Mouse (Mus musculus): ENCODE measurements at regions not wholly inside any gene's neighbourhood (a gene's known extent, or its start where the extent isn't known, plus 50 kb on each side); places are given as distances from the start of the nearest gene placed in this dataset.
"Not testable (repeated sequence)": the region's sequence is repeated elsewhere in the genome, so short reads cannot be mapped to it uniquely, and the experiment has no call there.

- H3K9ac ChIP-seq (ENCODE audit: low read depth, low read length) = no peak overlapping the region
- WGBS = 24% methylated on average over 3 of the region's 3 CpGs
- H3K9me3 ChIP-seq (ENCODE audit: control insufficient read depth, low read length) = no peaks in the 10 kb centered on the region
- no peak overlapping the region for H3K4me2 ChIP-seq (ENCODE audit: low read depth, low read length)
- no peaks in the 10 kb centered on the region for H3K27me3 ChIP-seq (replicated peaks; ENCODE audit: control insufficient read depth, insufficient read depth, low read length)
- no peaks in the 10 kb centered on the region for H3K36me3 ChIP-seq (ENCODE audit: control insufficient read depth, insufficient read depth, low read length)
- H3K4me1 ChIP-seq (ENCODE audit: control insufficient read depth, insufficient read depth, low read length) = no peaks in the 10 kb centered on the region
- H3K4me3 ChIP-seq (ENCODE audit: low read depth, low read length) = no peak overlapping the region
- DNase-seq (ENCODE audit: low spot score) (peak; percentile 16), ATAC-seq (ENCODE audit: low read depth) (peak; percentile 53; the same call in 1 of the 2 replicates)
- no peak overlapping the region for H3K27ac ChIP-seq (replicated peaks; ENCODE audit: low read depth, low read length)
Observed at GRCm38 (mm10) chr10:7323258-7323657, 111.2 kb upstream of the Cnksr3 start.

- Histone ChIP-seq H3K9me3 (ENCODE audit: control insufficient read depth, low read length) (no peaks in the 10 kb centered on the region), H3K36me3 (ENCODE audit: control insufficient read depth, insufficient read depth, low read length) (no peaks in the 10 kb centered on the region), H3K27me3 (replicated peaks; ENCODE audit: control insufficient read depth, insufficient read depth, low read length) (no peaks in the 10 kb centered on the region), H3K4me2 (ENCODE audit: low read depth, low read length) (no peak overlapping the region), H3K27ac (replicated peaks; ENCODE audit: low read depth, low read length) (no peak overlapping the region), H3K4me1 (ENCODE audit: control insufficient read depth, insufficient read depth, low read length) (no peaks in the 10 kb centered on the region), H3K9ac (ENCODE audit: low read depth, low read length) (no peak overlapping the region), H3K4me3 (ENCODE audit: low read depth, low read length) (no peak overlapping the region)
- ATAC-seq (ENCODE audit: low read depth) (no peak), DNase-seq (ENCODE audit: low spot score) (no peak)
- 88% methylated on average over 3 of the region's 3 CpGs for WGBS
Observed at GRCm38 (mm10) chr10:7309927-7310326, 97.9 kb upstream of the Cnksr3 start.

DNA sequence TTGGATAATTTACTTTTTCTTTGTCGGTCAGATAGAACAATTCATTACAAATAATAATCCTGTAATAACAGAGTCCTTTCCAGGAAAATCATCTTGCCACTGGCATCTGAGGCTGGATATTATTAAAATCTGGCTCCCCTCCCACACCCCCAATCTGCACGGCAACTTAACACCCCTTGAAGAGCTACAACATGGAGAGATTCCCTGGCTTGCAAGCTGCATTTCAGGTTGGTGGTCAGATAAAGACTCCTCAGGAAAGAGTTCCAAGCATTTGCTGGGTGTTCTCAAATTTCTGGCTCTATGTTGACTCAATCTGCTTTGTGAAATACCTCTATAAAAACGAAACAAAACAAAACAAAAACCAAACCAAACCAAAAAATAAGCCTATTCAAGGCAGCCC, 93.8 kb upstream of the Cnksr3 start:
- not testable (repeated sequence) for H3K9ac ChIP-seq (ENCODE audit: low read depth, low read length); H3K27me3 ChIP-seq (replicated peaks; ENCODE audit: control insufficient read depth, insufficient read depth, low read length); H3K9me3 ChIP-seq (ENCODE audit: control insufficient read depth, low read length); H3K4me2 ChIP-seq (ENCODE audit: low read depth, low read length); H3K27ac ChIP-seq (replicated peaks; ENCODE audit: low read depth, low read length); H3K36me3 ChIP-seq (ENCODE audit: control insufficient read depth, insufficient read depth, low read length); H3K4me1 ChIP-seq (ENCODE audit: control insufficient read depth, insufficient read depth, low read length); H3K4me3 ChIP-seq (ENCODE audit: low read depth, low read length)
- WGBS = 37% methylated on average over 3 of the region's 3 CpGs
- DNase-seq (ENCODE audit: low spot score) (peak; percentile 68), ATAC-seq (ENCODE audit: low read depth) (peak; percentile 55; the same call in 1 of the 2 replicates)

GRCm38 (mm10) chr10:7298377-7298776, 86.3 kb upstream of the Cnksr3 start:
- no peak overlapping the region for H3K4me3 ChIP-seq (ENCODE audit: low read depth, low read length)
- H3K9me3 ChIP-seq (ENCODE audit: control insufficient read depth, low read length) = no peaks in the 10 kb centered on the region
- ATAC-seq (ENCODE audit: low read depth) (no peak), DNase-seq (ENCODE audit: low spot score) (no peak)
- no peaks in the 10 kb centered on the region for H3K36me3 ChIP-seq (ENCODE audit: control insufficient read depth, insufficient read depth, low read length)
- WGBS = 85% methylated on average over 7 of the region's 7 CpGs
- H3K27ac ChIP-seq (replicated peaks; ENCODE audit: low read depth, low read length) = no peak overlapping the region
- H3K4me2 ChIP-seq (ENCODE audit: low read depth, low read length) = no peak overlapping the region
- no peak overlapping the region for H3K9ac ChIP-seq (ENCODE audit: low read depth, low read length)
- no peaks in the 10 kb centered on the region for H3K4me1 ChIP-seq (ENCODE audit: control insufficient read depth, insufficient read depth, low read length)
- no peaks in the 10 kb centered on the region for H3K27me3 ChIP-seq (replicated peaks; ENCODE audit: control insufficient read depth, insufficient read depth, low read length)

DNA sequence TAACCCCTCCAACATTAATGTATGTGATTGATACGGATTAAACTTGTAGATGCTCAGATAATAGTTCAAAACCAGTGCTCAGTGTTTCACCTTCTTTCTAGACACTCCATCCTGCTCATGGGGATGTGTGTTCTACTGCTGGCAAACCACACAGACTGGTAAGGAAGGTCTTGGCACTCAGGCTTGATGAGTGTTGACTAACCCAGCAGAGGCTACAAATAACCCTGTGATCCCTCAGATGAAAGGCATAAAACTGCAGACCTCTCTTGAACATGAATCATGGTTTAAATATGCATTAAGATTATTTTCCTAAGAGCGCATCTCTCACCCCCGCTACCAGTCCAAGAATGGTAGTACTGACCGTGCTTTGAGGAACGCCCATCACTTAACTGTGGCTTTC, 83.9 kb upstream of the Cnksr3 start:
- H3K27me3 ChIP-seq (replicated peaks; ENCODE audit: control insufficient read depth, insufficient read depth, low read length) = no peaks in the 10 kb centered on the region
- WGBS = 96% methylated on average over 5 of the region's 5 CpGs
- H3K9me3 ChIP-seq (ENCODE audit: control insufficient read depth, low read length) = no peaks in the 10 kb centered on the region
- H3K36me3 ChIP-seq (ENCODE audit: control insufficient read depth, insufficient read depth, low read length) = no peaks in the 10 kb centered on the region
- H3K4me1 ChIP-seq (ENCODE audit: control insufficient read depth, insufficient read depth, low read length) = no peaks in the 10 kb centered on the region
- no peak overlapping the region for H3K9ac ChIP-seq (ENCODE audit: low read depth, low read length)
- no peak overlapping the region for H3K4me2 ChIP-seq (ENCODE audit: low read depth, low read length)
- DNase-seq (ENCODE audit: low spot score) = no peak
- H3K4me3 ChIP-seq (ENCODE audit: low read depth, low read length) = no peak overlapping the region
- H3K27ac ChIP-seq (replicated peaks; ENCODE audit: low read depth, low read length) = no peak overlapping the region
- ATAC-seq (ENCODE audit: low read depth) = no peak

DNA sequence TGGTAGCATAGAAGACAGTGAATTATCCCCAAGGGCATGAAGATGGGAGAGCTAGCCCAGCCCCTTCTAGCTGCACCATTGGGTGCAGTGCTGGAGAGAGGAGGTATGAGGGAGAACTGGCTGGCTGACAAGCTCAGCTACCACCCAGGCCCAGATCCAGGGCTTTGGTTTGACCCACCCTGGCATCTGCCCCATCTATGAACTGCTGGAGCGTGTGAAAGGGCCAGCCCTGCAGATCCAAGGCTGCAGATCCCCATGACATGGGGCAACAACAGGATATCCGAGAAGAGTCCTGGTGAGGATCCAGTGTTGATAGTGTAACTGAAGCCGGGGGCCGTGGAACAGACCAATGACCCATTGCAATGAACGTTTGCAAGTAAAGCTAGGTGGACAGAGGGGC, 81.2 kb upstream of the Cnksr3 start:
- ATAC-seq (ENCODE audit: low read depth) (no peak), DNase-seq (ENCODE audit: low spot score) (no peak)
- no peak overlapping the region for H3K4me3 ChIP-seq (ENCODE audit: low read depth, low read length)
- no peaks in the 10 kb centered on the region for H3K4me1 ChIP-seq (ENCODE audit: control insufficient read depth, insufficient read depth, low read length)
- no peaks in the 10 kb centered on the region for H3K9me3 ChIP-seq (ENCODE audit: control insufficient read depth, low read length)
- no peak overlapping the region for H3K9ac ChIP-seq (ENCODE audit: low read depth, low read length)
- H3K27ac ChIP-seq (replicated peaks; ENCODE audit: low read depth, low read length) = no peak overlapping the region
- 79% methylated on average over 5 of the region's 5 CpGs for WGBS
- H3K27me3 ChIP-seq (replicated peaks; ENCODE audit: control insufficient read depth, insufficient read depth, low read length) = no peaks in the 10 kb centered on the region
- no peaks in the 10 kb centered on the region for H3K36me3 ChIP-seq (ENCODE audit: control insufficient read depth, insufficient read depth, low read length)
- no peak overlapping the region for H3K4me2 ChIP-seq (ENCODE audit: low read depth, low read length)

- ATAC-seq (ENCODE audit: low read depth) = no peak
- WGBS = 63% methylated on average over 10 of the region's 10 CpGs
- no peaks in the 10 kb centered on the region for H3K9me3 ChIP-seq (ENCODE audit: control insufficient read depth, low read length)
- no peaks in the 10 kb centered on the region for H3K27me3 ChIP-seq (replicated peaks; ENCODE audit: control insufficient read depth, insufficient read depth, low read length)
- DNase-seq (ENCODE audit: low spot score) = no peak
- H3K36me3 ChIP-seq (ENCODE audit: control insufficient read depth, insufficient read depth, low read length) = no peaks in the 10 kb centered on the region
- no peak overlapping the region for H3K4me3 ChIP-seq (ENCODE audit: low read depth, low read length)
- H3K4me2 ChIP-seq (ENCODE audit: low read depth, low read length) = no peak overlapping the region
- H3K4me1 ChIP-seq (ENCODE audit: control insufficient read depth, insufficient read depth, low read length) = no peaks in the 10 kb centered on the region
- H3K27ac ChIP-seq (replicated peaks; ENCODE audit: low read depth, low read length) = no peak overlapping the region
- no peak overlapping the region for H3K9ac ChIP-seq (ENCODE audit: low read depth, low read length)
Observed at GRCm38 (mm10) chr10:7289773-7290411, 77.9 kb upstream of the Cnksr3 start.

GRCm38 (mm10) chr10:7285112-7285905, 73.3 kb upstream of the Cnksr3 start:
- Histone ChIP-seq H3K4me3 (ENCODE audit: low read depth, low read length) (no peak overlapping the region), H3K4me2 (ENCODE audit: low read depth, low read length) (no peak overlapping the region), H3K27ac (replicated peaks; ENCODE audit: low read depth, low read length) (no peak overlapping the region), H3K27me3 (replicated peaks; ENCODE audit: control insufficient read depth, insufficient read depth, low read length) (no peaks in the 10 kb centered on the region), H3K36me3 (ENCODE audit: control insufficient read depth, insufficient read depth, low read length) (no peaks in the 10 kb centered on the region), H3K4me1 (ENCODE audit: control insufficient read depth, insufficient read depth, low read length) (no peaks in the 10 kb centered on the region), H3K9ac (ENCODE audit: low read depth, low read length) (no peak overlapping the region), H3K9me3 (ENCODE audit: control insufficient read depth, low read length) (no peaks in the 10 kb centered on the region)
- no peak for DNase-seq (ENCODE audit: low spot score)
- WGBS = 79% methylated on average over 7 of the region's 7 CpGs
- no peak for ATAC-seq (ENCODE audit: low read depth)

DNA sequence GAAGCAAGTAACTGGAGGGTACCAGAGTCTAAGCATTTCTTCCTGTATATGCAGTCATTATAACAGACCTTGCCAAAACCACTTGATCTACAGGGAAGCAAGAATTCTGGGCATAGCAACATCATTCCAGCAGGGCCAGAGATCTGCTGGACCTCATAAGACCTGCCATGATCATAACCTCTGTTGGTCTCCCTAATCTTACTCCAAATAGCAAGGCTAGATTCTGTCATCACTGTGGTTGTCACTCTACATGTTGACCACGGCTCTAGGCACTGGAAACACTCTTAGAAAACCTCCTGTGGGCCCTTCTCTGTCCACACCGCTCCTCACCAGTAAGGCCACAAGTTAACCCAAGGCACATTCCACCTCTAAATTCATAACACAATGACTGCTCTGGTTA, 68.4 kb upstream of the Cnksr3 start:
- no peak overlapping the region for H3K9ac ChIP-seq (ENCODE audit: low read depth, low read length)
- H3K4me2 ChIP-seq (ENCODE audit: low read depth, low read length) = no peak overlapping the region
- no peak overlapping the region for H3K4me3 ChIP-seq (ENCODE audit: low read depth, low read length)
- no peaks in the 10 kb centered on the region for H3K9me3 ChIP-seq (ENCODE audit: control insufficient read depth, low read length)
- 81% methylated on average over 2 of the region's 2 CpGs for WGBS
- H3K4me1 ChIP-seq (ENCODE audit: control insufficient read depth, insufficient read depth, low read length) = peaks cover 14% of the 10 kb centered on the region; the same call in 1 of the 2 replicates
- DNase-seq (ENCODE audit: low spot score) = no peak
- H3K36me3 ChIP-seq (ENCODE audit: control insufficient read depth, insufficient read depth, low read length) = no peaks in the 10 kb centered on the region
- H3K27me3 ChIP-seq (replicated peaks; ENCODE audit: control insufficient read depth, insufficient read depth, low read length) = no peaks in the 10 kb centered on the region
- no peak for ATAC-seq (ENCODE audit: low read depth)
- H3K27ac ChIP-seq (replicated peaks; ENCODE audit: low read depth, low read length) = no peak overlapping the region
